Mouse (Mus musculus): ENCODE results near the gene Tcp11. TPM values are rescaled to one million over a fixed set of nuclear protein-coding genes. Genes with fewer than 3 reads are reported as not detected.
A peak's percentile ranks its signal among the peaks of the same experiment; 100 is the strongest.

The Tcp11 gene
- polyA plus RNA-seq, 1 experiment from 2014 or later: 1.7 TPM

DNA sequence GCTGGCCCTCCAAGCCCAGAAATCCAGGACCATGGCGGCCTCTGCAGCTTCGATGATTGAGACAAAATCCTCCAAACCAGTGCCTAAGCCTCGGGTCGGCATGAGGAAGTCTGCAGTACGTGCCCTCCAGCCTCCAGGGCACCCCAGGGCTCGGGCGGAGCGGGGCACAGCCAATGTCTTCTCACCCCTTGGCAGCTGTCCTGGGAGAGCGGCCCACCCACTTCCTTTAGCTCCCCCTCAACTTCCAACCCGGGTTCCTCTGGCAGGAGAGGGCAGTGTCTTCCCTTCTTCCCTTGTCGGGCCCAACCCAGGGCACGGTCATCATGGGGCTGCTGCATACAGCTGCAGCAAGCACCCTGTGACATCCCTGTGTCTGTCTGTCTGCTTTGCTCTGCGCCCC is 22.1 kb downstream of the Tcp11 start:
- Histone ChIP-seq H3K36me3 (ENCODE audit: control insufficient read depth, insufficient read depth) (peaks cover 85% of the 10 kb centered on the region), H3K4me2 (replicated peaks; ENCODE audit: low read depth) (no peak overlapping the region), H3K27ac (ENCODE audit: low read depth, low read length) (no peak overlapping the region), H3K4me3 (ENCODE audit: low read depth, low read length) (no peak overlapping the region), H3K9ac (ENCODE audit: low read depth, low read length) (no peak overlapping the region), H3K4me1 (replicated peaks; ENCODE audit: control insufficient read depth, insufficient read depth, low read length) (no peaks in the 10 kb centered on the region), H3K9me3 (ENCODE audit: control insufficient read depth) (no peaks in the 10 kb centered on the region), H3K27me3 (replicated peaks; ENCODE audit: control insufficient read depth, insufficient read depth, low read length) (no peaks in the 10 kb centered on the region)
- TF ChIP-seq CTCF (IDR thresholded peaks at IDR 0.05; ENCODE audit: low read depth): no peak
- no peak for ATAC-seq
- 86% methylated on average over 13 of the region's 13 CpGs for whole genome bisulfite sequencing

DNA sequence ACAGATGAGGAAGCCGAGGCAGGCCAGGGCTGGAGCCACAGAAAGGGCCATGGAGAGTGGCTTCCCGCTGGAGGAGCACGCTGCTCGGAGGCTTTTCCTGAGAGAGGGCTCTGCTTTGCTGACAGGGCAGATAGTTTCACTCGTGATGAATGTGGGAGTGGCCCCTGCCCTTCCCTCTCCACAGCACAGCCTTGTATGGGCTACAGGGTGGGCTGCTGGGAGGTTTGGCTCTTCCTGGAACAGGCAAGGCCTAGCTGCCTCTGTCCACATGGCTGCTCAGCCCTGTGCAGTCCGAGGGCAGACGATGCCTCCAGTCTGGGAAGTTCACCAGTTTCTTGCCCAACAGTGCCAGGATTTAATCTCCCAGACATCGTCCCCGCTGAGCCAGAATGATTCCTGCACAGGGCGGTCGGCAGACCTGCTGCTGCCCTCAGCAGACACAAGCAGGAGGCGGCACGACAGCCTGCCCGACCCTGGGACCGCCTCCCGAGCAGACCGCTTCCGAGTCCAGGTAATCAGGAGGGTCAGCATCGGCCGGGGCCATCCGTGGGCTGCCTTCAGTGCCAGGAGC is 28.1 kb downstream of the Tcp11 start:
- ATAC-seq: no peak
- Histone ChIP-seq H3K27ac (ENCODE audit: low read depth, low read length) (no peak overlapping the region), H3K36me3 (ENCODE audit: control insufficient read depth, insufficient read depth) (peaks cover 77% of the 10 kb centered on the region), H3K9me3 (ENCODE audit: control insufficient read depth) (no peaks in the 10 kb centered on the region), H3K27me3 (replicated peaks; ENCODE audit: control insufficient read depth, insufficient read depth, low read length) (no peaks in the 10 kb centered on the region), H3K4me1 (replicated peaks; ENCODE audit: control insufficient read depth, insufficient read depth, low read length) (no peaks in the 10 kb centered on the region), H3K4me2 (replicated peaks; ENCODE audit: low read depth) (no peak overlapping the region), H3K4me3 (ENCODE audit: low read depth, low read length) (no peak overlapping the region), H3K9ac (ENCODE audit: low read depth, low read length) (no peak overlapping the region)
- WGBS: 83% methylated on average over 21 of the region's 21 CpGs
- no peak for TF ChIP-seq CTCF (IDR thresholded peaks at IDR 0.05; ENCODE audit: low read depth)

GRCm38 (mm10) chr17:28050210-28050609 is 30.2 kb downstream of the Tcp11 start:
- no peak for TF ChIP-seq CTCF (IDR thresholded peaks at IDR 0.05; ENCODE audit: low read depth)
- H3K4me2 ChIP-seq (replicated peaks; ENCODE audit: low read depth): no peak overlapping the region
- no peak overlapping the region for H3K4me3 ChIP-seq (ENCODE audit: low read depth, low read length)
- peaks cover 74% of the 10 kb centered on the region for H3K36me3 ChIP-seq (ENCODE audit: control insufficient read depth, insufficient read depth)
- ATAC-seq: no peak
- H3K27me3 ChIP-seq (replicated peaks; ENCODE audit: control insufficient read depth, insufficient read depth, low read length): no peaks in the 10 kb centered on the region
- no peak overlapping the region for H3K27ac ChIP-seq (ENCODE audit: low read depth, low read length)
- H3K9me3 ChIP-seq (ENCODE audit: control insufficient read depth): no peaks in the 10 kb centered on the region
- no peak overlapping the region for H3K9ac ChIP-seq (ENCODE audit: low read depth, low read length)
- WGBS: 88% methylated on average over 8 of the region's 8 CpGs
- no peaks in the 10 kb centered on the region for H3K4me1 ChIP-seq (replicated peaks; ENCODE audit: control insufficient read depth, insufficient read depth, low read length)

DNA sequence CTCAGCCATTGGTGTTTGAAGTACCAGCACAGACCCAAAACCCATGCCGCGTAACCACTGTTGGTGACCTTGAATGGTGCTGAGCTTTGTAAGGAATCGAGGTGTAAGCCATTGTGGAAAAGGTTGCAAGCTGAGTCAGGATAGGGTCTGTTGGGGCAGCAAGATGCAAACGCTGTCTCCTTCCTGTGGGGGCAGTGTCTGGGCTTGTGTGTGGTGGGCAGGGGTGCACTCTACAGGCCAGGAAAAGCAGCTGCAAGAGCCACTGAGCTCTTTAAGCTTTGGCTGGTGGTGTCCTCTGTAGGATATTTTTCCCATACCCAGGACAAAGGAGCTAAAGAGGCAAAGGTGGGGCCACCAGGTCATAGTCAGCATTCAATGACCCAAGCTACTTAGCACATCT is 32.0 kb downstream of the Tcp11 start:
- peak; percentile 39; the same call in 1 of the 2 replicates for ATAC-seq
- 50% methylated on average over 4 of the region's 4 CpGs for WGBS
- Histone ChIP-seq H3K27me3 (replicated peaks; ENCODE audit: control insufficient read depth, insufficient read depth, low read length) (no peaks in the 10 kb centered on the region), H3K36me3 (ENCODE audit: control insufficient read depth, insufficient read depth) (peaks cover 58% of the 10 kb centered on the region), H3K4me3 (ENCODE audit: low read depth, low read length) (no peak overlapping the region), H3K9ac (ENCODE audit: low read depth, low read length) (no peak overlapping the region), H3K27ac (ENCODE audit: low read depth, low read length) (no peak overlapping the region), H3K4me2 (replicated peaks; ENCODE audit: low read depth) (no peak overlapping the region), H3K9me3 (ENCODE audit: control insufficient read depth) (no peaks in the 10 kb centered on the region), H3K4me1 (replicated peaks; ENCODE audit: control insufficient read depth, insufficient read depth, low read length) (no peaks in the 10 kb centered on the region)
- TF ChIP-seq CTCF (IDR thresholded peaks at IDR 0.05; ENCODE audit: low read depth): peak; percentile 97

DNA sequence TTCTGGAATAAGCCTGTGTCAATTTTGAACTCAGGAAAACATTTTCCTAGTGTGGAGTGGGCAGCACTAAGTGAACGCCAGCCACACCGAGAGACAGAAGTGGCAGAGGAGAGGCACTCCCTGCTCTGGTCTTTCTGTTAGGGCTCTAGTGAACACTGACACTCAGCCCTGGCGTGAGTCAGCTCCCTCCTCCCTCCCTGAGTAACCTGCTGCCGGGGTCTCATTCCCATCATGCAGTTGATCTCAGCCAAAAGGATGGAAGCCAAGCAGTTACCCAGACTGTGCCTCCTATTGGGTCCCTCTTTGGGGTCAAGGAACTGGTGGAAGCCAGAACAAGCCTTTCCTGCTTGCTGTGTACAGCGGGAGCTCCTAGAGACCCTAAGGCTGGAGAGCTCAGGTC is 32.9 kb downstream of the Tcp11 start:
- no peak overlapping the region for H3K27ac ChIP-seq (ENCODE audit: low read depth, low read length)
- H3K4me2 ChIP-seq (replicated peaks; ENCODE audit: low read depth): no peak overlapping the region
- peaks cover 58% of the 10 kb centered on the region for H3K36me3 ChIP-seq (ENCODE audit: control insufficient read depth, insufficient read depth)
- no peak overlapping the region for H3K9ac ChIP-seq (ENCODE audit: low read depth, low read length)
- no peak overlapping the region for H3K4me3 ChIP-seq (ENCODE audit: low read depth, low read length)
- 88% methylated on average over 5 of the region's 5 CpGs for WGBS
- H3K9me3 ChIP-seq (ENCODE audit: control insufficient read depth): no peaks in the 10 kb centered on the region
- no peak for TF ChIP-seq CTCF (IDR thresholded peaks at IDR 0.05; ENCODE audit: low read depth)
- no peak for ATAC-seq
- H3K27me3 ChIP-seq (replicated peaks; ENCODE audit: control insufficient read depth, insufficient read depth, low read length): no peaks in the 10 kb centered on the region
- no peaks in the 10 kb centered on the region for H3K4me1 ChIP-seq (replicated peaks; ENCODE audit: control insufficient read depth, insufficient read depth, low read length)

GRCm38 (mm10) chr17:28047017-28047416 is 33.4 kb downstream of the Tcp11 start:
- TF ChIP-seq CTCF (IDR thresholded peaks at IDR 0.05; ENCODE audit: low read depth): no peak
- no peaks in the 10 kb centered on the region for H3K4me1 ChIP-seq (replicated peaks; ENCODE audit: control insufficient read depth, insufficient read depth, low read length)
- 95% methylated on average over 5 of the region's 5 CpGs for WGBS
- ATAC-seq: no peak
- no peaks in the 10 kb centered on the region for H3K9me3 ChIP-seq (ENCODE audit: control insufficient read depth)
- H3K4me3 ChIP-seq (ENCODE audit: low read depth, low read length): no peak overlapping the region
- peaks cover 58% of the 10 kb centered on the region for H3K36me3 ChIP-seq (ENCODE audit: control insufficient read depth, insufficient read depth)
- H3K4me2 ChIP-seq (replicated peaks; ENCODE audit: low read depth): no peak overlapping the region
- no peak overlapping the region for H3K9ac ChIP-seq (ENCODE audit: low read depth, low read length)
- no peaks in the 10 kb centered on the region for H3K27me3 ChIP-seq (replicated peaks; ENCODE audit: control insufficient read depth, insufficient read depth, low read length)
- no peak overlapping the region for H3K27ac ChIP-seq (ENCODE audit: low read depth, low read length)

DNA sequence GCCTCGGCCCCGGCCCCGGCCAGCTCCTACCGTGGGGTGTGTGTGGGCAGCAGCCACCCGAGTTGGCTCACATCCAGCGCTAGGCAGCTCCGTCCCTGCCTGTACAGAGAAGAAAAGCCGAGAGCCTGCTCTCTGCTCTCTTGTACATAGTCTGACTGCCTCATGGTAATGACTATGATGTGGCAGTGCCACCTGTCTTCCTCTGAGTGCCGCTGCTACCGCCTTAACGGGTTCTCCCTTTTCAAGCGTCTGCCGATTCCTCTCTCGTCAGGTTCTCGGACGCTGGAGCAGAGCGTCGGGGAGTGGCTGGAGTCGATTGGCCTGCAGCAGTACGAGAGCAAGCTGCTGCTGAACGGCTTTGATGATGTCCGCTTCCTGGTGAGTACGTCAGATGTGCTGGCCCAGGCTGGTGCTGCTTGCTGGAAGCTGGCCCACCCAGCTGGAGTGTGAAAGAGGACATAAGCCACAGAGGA is 38.1 kb downstream of the Tcp11 start:
- Histone ChIP-seq H3K4me1 (replicated peaks; ENCODE audit: control insufficient read depth, insufficient read depth, low read length) (no peaks in the 10 kb centered on the region), H3K9me3 (ENCODE audit: control insufficient read depth) (no peaks in the 10 kb centered on the region), H3K27ac (ENCODE audit: low read depth, low read length) (no peak overlapping the region), H3K36me3 (ENCODE audit: control insufficient read depth, insufficient read depth) (peaks cover 61% of the 10 kb centered on the region), H3K4me3 (ENCODE audit: low read depth, low read length) (no peak overlapping the region), H3K27me3 (replicated peaks; ENCODE audit: control insufficient read depth, insufficient read depth, low read length) (no peaks in the 10 kb centered on the region), H3K4me2 (replicated peaks; ENCODE audit: low read depth) (no peak overlapping the region), H3K9ac (ENCODE audit: low read depth, low read length) (no peak overlapping the region)
- no peak for ATAC-seq
- TF ChIP-seq CTCF (IDR thresholded peaks at IDR 0.05; ENCODE audit: low read depth): peak; percentile 34
- WGBS: 73% methylated on average over 23 of the region's 23 CpGs
